Comparison of ENCODE assay signal across 9 mouse cellular contexts in the genomic region with DNA sequence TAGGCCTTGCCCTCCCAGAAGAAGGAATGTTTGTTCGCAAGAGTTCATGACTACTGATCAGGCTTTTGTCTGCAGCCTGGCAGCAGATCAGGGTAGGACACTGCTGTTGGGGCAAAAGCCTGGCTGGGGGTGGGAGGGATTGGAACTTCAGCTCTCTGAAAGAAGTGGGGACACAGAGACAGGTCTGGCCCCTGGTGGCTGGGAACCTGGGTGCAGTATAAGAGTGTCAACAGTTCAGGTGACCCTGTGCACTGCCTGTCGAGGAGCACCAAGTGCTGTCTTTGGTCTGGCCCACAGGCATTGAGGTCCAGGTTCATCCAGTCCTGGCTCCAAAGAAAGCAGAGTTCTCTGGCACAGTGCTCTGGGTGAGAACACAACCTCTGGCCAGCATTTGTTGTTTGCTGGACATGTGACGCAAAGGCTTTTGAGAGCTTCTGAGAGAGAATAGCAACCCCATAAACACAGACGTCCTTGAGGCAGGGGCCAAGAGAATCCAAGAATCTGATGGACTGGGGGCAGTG.
DNase-seq lines count a peak whose midpoint lies in the region; ATAC-seq and TF ChIP-seq lines count a peak whose summit lies in the region.
"Had no signal": no experiment of that assay in that cellular context is flagged by ENCODE, and none has a peak within 500 bp of the region (broad histone marks: within the 10 kb centered on the region; RNA-seq: fewer than 3 reads in every experiment).

No protein-coding gene starts in this region.

- no peaks in the 10 kb centered on the region for H3K27me3 ChIP-seq in forebrain, postnatal 0 days (ENCODE audit: insufficient read depth, low read length)
- H3K27me3 ChIP-seq in forebrain, embryonic 12.5 days = no peaks in the 10 kb centered on the region
- H3K27me3 ChIP-seq in myocyte (ENCODE audit: control insufficient read depth, insufficient read depth, insufficient read length) = no peaks in the 10 kb centered on the region
- H3K27me3 ChIP-seq: CH12.LX had no signal

- H3K36me3 ChIP-seq in forebrain, postnatal 0 days (ENCODE audit: insufficient read depth) = no peaks in the 10 kb centered on the region
- no peaks in the 10 kb centered on the region for H3K36me3 ChIP-seq in forebrain, embryonic 12.5 days (replicated peaks)
- no peaks in the 10 kb centered on the region for H3K36me3 ChIP-seq in myocyte (ENCODE audit: control insufficient read depth, insufficient read depth)

- peaks cover 9% of the 10 kb centered on the region for H3K4me1 ChIP-seq in forebrain, postnatal 0 days (ENCODE audit: insufficient read depth)
- H3K4me1 ChIP-seq in forebrain, embryonic 12.5 days = peaks cover 10% of the 10 kb centered on the region

- 0 out of 2 replicates have a peak overlapping the region, but pooled peaks have one; percentile 50 for H3K27ac ChIP-seq in forebrain, postnatal 0 days (ENCODE audit: low read depth, low read length)
- no peak overlapping the region for H3K27ac ChIP-seq in forebrain, embryonic 12.5 days

- no peak overlapping the region for H3K4me2 ChIP-seq in forebrain, postnatal 0 days (ENCODE audit: low read depth)
- H3K4me2 ChIP-seq in forebrain, embryonic 12.5 days = no peak overlapping the region
- peak overlapping the region; percentile 60 for H3K4me2 ChIP-seq in myocyte (ENCODE audit: low read depth)

- peaks cover 72% of the 10 kb centered on the region for H3K79me2 ChIP-seq in myocyte (ENCODE audit: control insufficient read depth, insufficient read depth)

- no peak for TF ChIP-seq CTCF in forebrain, postnatal 0 days (IDR thresholded peaks at IDR 0.05; ENCODE audit: low read depth)

- 44% methylated on average over 4 of the region's 4 CpGs for whole genome bisulfite sequencing in forebrain, postnatal 0 days
- WGBS in forebrain, embryonic 12.5 days = 78% methylated on average over 4 of the region's 4 CpGs

- no peaks in the 10 kb centered on the region for H3K9me3 ChIP-seq in forebrain, postnatal 0 days (ENCODE audit: low read length)
- H3K9me3 ChIP-seq in forebrain, embryonic 12.5 days = no peaks in the 10 kb centered on the region

- no peak overlapping the region for H3ac ChIP-seq in myocyte (ENCODE audit: control insufficient read depth, insufficient read length)

- no peak for TF ChIP-seq POLR2A in myocyte (IDR thresholded peaks at IDR 0.05; ENCODE audit: insufficient read length, low read depth)

- peak; percentile 73 for ATAC-seq in forebrain, postnatal 0 days
- ATAC-seq in forebrain, embryonic 12.5 days (ENCODE audit: low FRiP score) = no peak

- DNase-seq in forebrain, postnatal 0 days = no peak
- DNase-seq in thymus, postnatal 4 days = peak; percentile 27
- DNase-seq in thymus, adult 18-20 months = no peak
- peak; percentile 53 to 66 for DNase-seq in kidney, postnatal 36 days
- DNase-seq in thymus, postnatal 36 days = no peak
- no peak for DNase-seq in thymus, postnatal 0 days (ENCODE audit: low spot score)

- no peak overlapping the region for H3K9ac ChIP-seq in forebrain, postnatal 0 days
- no peak overlapping the region for H3K9ac ChIP-seq in forebrain, embryonic 12.5 days

- H3K4me3 ChIP-seq in forebrain, postnatal 0 days (ENCODE audit: low read depth, low read length) = no peak overlapping the region
- no peak overlapping the region for H3K4me3 ChIP-seq in forebrain, embryonic 12.5 days (replicated peaks)
- no peak overlapping the region for H3K4me3 ChIP-seq in myocyte

TF ChIP-seq in myocyte, 11 proteins besides CTCF, POLR2A, EP300 and RAD21:
- TF ChIP-seq CEBPB (IDR thresholded peaks at IDR 0.05; ENCODE audit: insufficient read depth, poor library complexity, severe bottlenecking) (no peak), USF1 (IDR thresholded peaks at IDR 0.05; ENCODE audit: low read depth) (peak; percentile 59)
TF ChIP-seq in myocyte: peak in this region for 1.

Comparison
In these comparisons a context has a peak if more than half of its experiments do, and no peak if none do; other contexts are left out.
1. DNase-seq: peak in thymus, postnatal 4 days (single experiment) and kidney, postnatal 36 days (2 of 2); none in forebrain, postnatal 0 days (single experiment), thymus, adult 18-20 months (0 of 2), thymus, postnatal 36 days (0 of 2) and thymus, postnatal 0 days (single experiment).